Mouse (Mus musculus) hindbrain, embryonic 15.5 days (tissue): ENCODE measurements around the gene Spon1. TPM values are rescaled to one million over a fixed set of nuclear protein-coding genes. Genes with fewer than 3 reads are reported as not detected.

Experiments used
- ATAC-seq: fragments of 200-750 bp; cut with Nextera tagmentation; 2 replicates; pipeline ENCODE4 v1.8.0; 2017; ENCODE audit warnings: low read depth, moderate number of reproducible peaks, moderate TSS enrichment; ENCODE audit not compliant: low FRiP score
- H3K27ac ChIP-seq: fragments of 300-500 bp; sonication (generic); replicated peaks from 2 replicates; pipeline ENCODE4 v1.5.1; 2015; ENCODE audit warnings: mild to moderate bottlenecking, inconsistent platforms
- H3K27me3 ChIP-seq: fragments of 300-500 bp; sonication (generic); 2 replicates; pipeline ENCODE4 v1.6.1; 2015; ENCODE audit warnings: control low read depth, inconsistent platforms
- H3K36me3 ChIP-seq: fragments of 300-500 bp; sonication (generic); 2 replicates; pipeline ENCODE4 v1.6.1; 2015; ENCODE audit warnings: control low read depth, inconsistent platforms
- H3K4me1 ChIP-seq: fragments of 300-500 bp; sonication (generic); replicated peaks from 2 replicates; pipeline ENCODE4 v1.6.1; 2015; ENCODE audit warnings: control low read depth, inconsistent platforms
- H3K4me2 ChIP-seq: fragments of 300-500 bp; sonication (generic); 2 replicates; pipeline ENCODE4 v1.6.1; 2015; ENCODE audit warnings: moderate library complexity, mild to moderate bottlenecking, inconsistent platforms
- H3K4me3 ChIP-seq: fragments of 300-500 bp; sonication (generic); 2 replicates; pipeline ENCODE4 v1.5.1; 2015; ENCODE audit warnings: mild to moderate bottlenecking, inconsistent platforms
- H3K9ac ChIP-seq: fragments of 300-500 bp; sonication (generic); 2 replicates; pipeline ENCODE4 v1.6.1; 2015; ENCODE audit warnings: inconsistent platforms
- H3K9me3 ChIP-seq: fragments of 300-500 bp; sonication (generic); 2 replicates; pipeline ENCODE4 v1.6.1; 2016; ENCODE audit warnings: control low read depth, inconsistent platforms
- WGBS: fragments of 180-500 bp; shearing (Covaris S2); methylation state at CpG from one replicate; pipeline ENCODE4 v1.1.7; 2015; 5-methylcytosine and 5-hydroxymethylcytosine counted together
- polyA plus RNA-seq: library from polyadenylated mRNA; unstranded; fragments of >200 nt; fragmentation: Nextera tagmentation; extraction: Ambion mirVana; gene quantifications from 2 replicates; pipeline ENCODE4 v1.2.1, GENCODE M21; 2015

The Spon1 gene
- polyA plus RNA-seq, 1 experiment from 2014 or later = 73.6 TPM

DNA sequence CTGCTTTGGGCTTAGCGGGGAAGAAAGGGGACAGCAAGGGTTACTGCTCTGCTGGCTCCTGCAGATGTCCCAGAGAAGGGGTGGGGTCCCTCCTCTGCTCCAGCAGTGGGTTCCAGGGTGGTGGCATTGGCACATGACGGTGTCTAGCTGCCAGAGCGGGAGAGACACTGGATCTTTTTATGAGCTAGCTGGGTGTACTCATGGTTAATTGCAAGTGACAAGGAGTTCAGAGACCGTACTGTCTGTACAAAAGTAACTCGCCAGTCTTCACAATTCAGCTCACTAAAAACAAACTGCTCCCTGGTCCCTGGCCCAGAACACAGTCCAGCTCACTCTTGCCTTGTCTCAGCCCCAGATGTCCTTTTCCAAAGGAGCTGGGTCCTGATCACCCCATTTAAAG is 26.2 kb downstream of the Spon1 start:
- Histone ChIP-seq H3K36me3 (no peaks in the 10 kb centered on the region), H3K9me3 (no peaks in the 10 kb centered on the region), H3K9ac (no peak overlapping the region), H3K4me2 (no peak overlapping the region), H3K27me3 (no peaks in the 10 kb centered on the region), H3K27ac (no peak overlapping the region), H3K4me1 (no peaks in the 10 kb centered on the region), H3K4me3 (no peak overlapping the region)
- peak; percentile 69; the same call in 1 of the 2 replicates for ATAC-seq
- WGBS = 70% methylated on average over 5 of the region's 5 CpGs

DNA sequence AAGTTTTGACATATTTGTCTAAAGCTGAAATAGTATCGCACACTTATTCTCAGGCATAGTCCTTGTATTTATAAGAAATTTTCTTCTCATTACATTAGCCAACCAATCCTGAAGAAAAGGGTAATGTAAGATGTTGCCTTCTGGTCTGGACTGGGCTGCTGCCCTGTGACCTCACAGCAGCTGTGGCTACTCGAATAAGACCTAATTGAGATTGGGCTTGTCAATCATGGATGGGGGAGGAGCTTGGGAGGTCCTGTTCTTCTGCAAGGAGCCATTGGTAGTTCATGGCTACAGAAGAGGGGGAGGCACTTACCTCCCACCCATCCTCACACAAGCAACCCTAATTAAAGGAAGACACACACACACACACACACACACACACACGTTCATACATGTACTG is 27.1 kb downstream of the Spon1 start:
- Histone ChIP-seq H3K36me3 (no peaks in the 10 kb centered on the region), H3K27ac (no peak overlapping the region), H3K4me2 (no peak overlapping the region), H3K4me1 (no peaks in the 10 kb centered on the region), H3K4me3 (no peak overlapping the region), H3K9me3 (no peaks in the 10 kb centered on the region), H3K9ac (no peak overlapping the region), H3K27me3 (no peaks in the 10 kb centered on the region)
- WGBS = 75% methylated on average over 3 of the region's 3 CpGs
- ATAC-seq = no peak

DNA sequence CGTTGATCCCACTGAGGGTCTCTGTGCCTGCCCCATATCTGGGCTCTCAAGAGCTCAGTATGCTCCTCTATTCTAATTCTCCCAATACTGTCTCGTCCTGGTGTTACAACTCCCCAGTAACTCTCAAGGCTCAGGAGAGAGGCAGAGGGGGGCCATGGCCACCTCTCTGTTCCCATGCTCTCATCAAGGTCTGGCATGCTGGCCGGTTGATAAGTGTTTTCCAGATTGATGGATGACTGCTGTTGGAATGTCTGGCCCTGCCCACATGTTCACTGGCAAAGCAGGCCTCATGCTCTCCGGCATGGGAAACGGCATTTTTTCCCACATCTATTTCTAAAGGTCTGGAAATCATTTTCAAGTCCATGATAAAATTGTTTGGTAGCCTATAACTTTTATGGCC is 29.4 kb downstream of the Spon1 start:
- no peak overlapping the region for H3K9ac ChIP-seq
- no peak overlapping the region for H3K27ac ChIP-seq
- no peak overlapping the region for H3K4me3 ChIP-seq
- H3K36me3 ChIP-seq = no peaks in the 10 kb centered on the region
- ATAC-seq = no peak
- H3K4me2 ChIP-seq = no peak overlapping the region
- no peaks in the 10 kb centered on the region for H3K27me3 ChIP-seq
- 68% methylated on average over 5 of the region's 5 CpGs for WGBS
- H3K9me3 ChIP-seq = no peaks in the 10 kb centered on the region
- no peaks in the 10 kb centered on the region for H3K4me1 ChIP-seq

DNA sequence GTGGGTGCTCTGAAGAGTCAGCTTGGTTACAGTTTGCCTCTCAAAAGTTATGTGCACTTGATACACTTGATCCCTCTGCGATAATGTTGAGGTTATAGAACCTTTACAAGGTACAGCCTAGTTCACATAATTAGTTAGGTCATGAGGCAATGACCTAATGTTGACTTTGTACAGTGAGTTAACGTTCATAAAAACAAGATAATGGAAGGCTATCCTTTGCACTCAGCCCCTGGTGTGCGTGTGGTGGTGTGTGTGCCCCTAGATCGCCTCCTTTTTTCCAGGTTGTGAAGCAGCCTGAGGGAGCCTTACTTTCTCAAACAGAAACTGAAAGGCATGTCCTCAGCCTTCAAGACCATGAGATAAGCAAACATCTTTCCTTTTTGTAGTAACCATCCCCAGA is 31.3 kb downstream of the Spon1 start:
- Histone ChIP-seq H3K27me3 (no peaks in the 10 kb centered on the region), H3K36me3 (no peaks in the 10 kb centered on the region), H3K9me3 (no peaks in the 10 kb centered on the region), H3K4me2 (no peak overlapping the region), H3K27ac (no peak overlapping the region), H3K4me3 (no peak overlapping the region), H3K9ac (no peak overlapping the region), H3K4me1 (no peaks in the 10 kb centered on the region)
- no peak for ATAC-seq
- 90% methylated on average over 4 of the region's 4 CpGs for WGBS

DNA sequence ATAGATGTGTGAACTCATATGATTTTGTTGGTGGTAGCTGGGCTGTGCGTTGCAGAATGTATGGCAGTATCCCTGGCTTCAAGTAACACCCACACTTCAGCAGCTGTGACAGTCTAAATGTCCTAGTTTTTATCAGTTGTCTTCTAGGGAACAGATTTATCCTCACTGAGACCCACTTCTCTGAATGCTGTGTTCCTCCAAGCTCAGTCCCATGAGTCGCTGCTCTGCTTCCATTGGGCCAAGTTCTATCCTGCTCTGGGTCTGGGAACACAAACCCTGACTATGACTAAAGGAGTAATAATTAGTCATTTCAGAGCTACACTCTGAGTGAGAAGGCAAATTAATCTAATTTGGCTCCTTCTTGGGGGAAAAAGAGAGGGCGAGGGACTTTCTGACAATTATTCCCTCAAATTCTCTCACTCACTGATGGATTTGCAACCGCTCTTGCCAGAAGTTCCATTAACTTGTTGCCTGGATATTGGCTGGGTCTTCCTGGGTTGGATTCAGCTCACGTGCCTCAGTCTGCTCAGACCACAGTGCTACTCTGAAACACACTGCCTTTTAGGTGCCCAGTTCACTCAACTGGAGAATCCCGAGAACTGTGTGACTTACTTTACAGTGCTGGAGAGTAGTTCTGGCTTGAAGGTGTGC is 32.9 kb downstream of the Spon1 start:
- peak; percentile 79 for ATAC-seq
- 85% methylated on average over 6 of the region's 6 CpGs for WGBS
- H3K36me3 ChIP-seq = no peaks in the 10 kb centered on the region
- no peak overlapping the region for H3K9ac ChIP-seq
- H3K27me3 ChIP-seq = no peaks in the 10 kb centered on the region
- H3K9me3 ChIP-seq = no peaks in the 10 kb centered on the region
- H3K4me3 ChIP-seq = no peak overlapping the region
- no peaks in the 10 kb centered on the region for H3K4me1 ChIP-seq
- peak overlapping the region; percentile 51 for H3K27ac ChIP-seq
- H3K4me2 ChIP-seq = no peak overlapping the region

DNA sequence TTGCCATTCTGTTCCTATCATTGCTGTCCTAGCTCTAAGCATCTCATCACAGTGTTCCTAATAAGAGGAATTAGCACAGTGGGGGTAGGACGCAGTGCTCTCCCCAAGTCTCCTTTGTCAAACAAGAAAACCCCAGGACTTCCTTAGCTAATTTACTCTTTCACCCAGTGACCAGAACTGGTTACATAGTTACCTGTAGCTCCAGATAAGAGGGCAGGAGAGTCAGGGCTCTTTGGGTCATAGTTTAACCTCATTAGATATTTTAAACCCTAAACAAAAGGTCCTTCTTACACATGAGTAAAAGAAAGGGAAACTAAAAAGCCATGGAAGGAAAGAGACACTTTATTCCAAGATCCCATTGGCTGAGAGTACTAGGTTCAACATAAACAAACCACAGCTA is 44.0 kb downstream of the Spon1 start:
- 85% methylated on average over 1 of the region's 1 CpGs for WGBS
- ATAC-seq = no peak
- no peak overlapping the region for H3K9ac ChIP-seq
- no peaks in the 10 kb centered on the region for H3K9me3 ChIP-seq
- peaks cover 12% of the 10 kb centered on the region; the same call in 1 of the 2 replicates for H3K4me1 ChIP-seq
- H3K27me3 ChIP-seq = no peaks in the 10 kb centered on the region
- H3K27ac ChIP-seq = no peak overlapping the region
- H3K4me3 ChIP-seq = no peak overlapping the region
- no peaks in the 10 kb centered on the region for H3K36me3 ChIP-seq
- H3K4me2 ChIP-seq = no peak overlapping the region

DNA sequence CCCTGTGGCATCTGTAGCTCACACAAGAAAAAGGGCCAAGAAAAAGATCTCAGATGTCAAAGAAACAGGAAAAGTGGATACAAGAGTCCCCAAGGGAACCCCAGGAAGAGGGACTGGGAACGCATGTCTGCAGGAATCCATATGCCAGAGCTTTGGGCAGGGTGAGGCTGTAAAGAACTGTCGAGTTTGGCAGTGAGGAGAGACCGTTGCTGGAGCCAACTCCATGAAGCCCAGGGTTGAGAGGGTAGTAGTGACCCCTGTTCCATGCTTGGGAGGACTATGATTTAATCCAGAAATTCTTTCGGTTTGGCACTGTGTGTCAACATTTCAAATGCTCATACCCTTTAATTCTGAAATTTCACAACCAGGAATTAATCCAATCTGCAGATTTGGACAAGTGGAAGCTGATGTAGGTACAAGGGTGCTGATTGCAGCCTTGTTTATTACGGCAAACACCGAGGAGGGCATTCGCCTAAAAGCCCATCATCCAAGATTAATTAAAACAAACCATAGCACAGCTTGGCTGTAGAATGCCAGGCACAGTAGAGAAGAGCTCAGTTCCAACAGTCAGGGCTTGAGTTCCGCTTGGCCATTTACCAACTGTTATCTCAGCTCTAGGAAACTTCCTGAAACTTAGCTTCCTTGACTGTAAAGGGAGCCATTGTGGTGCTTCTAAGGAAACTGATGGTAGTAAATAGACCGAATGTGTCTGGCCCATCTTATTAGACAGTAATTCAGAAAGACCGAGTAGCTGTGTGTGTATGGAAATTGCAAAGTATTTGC is 45.8 kb downstream of the Spon1 start:
- Histone ChIP-seq H3K27me3 (no peaks in the 10 kb centered on the region), H3K9me3 (no peaks in the 10 kb centered on the region), H3K9ac (no peak overlapping the region), H3K4me1 (peaks cover 12% of the 10 kb centered on the region; the same call in 1 of the 2 replicates), H3K27ac (peak overlapping the region; percentile 60; the same call in 1 of the 2 replicates), H3K4me2 (no peak overlapping the region), H3K4me3 (no peak overlapping the region), H3K36me3 (no peaks in the 10 kb centered on the region)
- ATAC-seq = no peak
- WGBS = 71% methylated on average over 10 of the region's 10 CpGs

DNA sequence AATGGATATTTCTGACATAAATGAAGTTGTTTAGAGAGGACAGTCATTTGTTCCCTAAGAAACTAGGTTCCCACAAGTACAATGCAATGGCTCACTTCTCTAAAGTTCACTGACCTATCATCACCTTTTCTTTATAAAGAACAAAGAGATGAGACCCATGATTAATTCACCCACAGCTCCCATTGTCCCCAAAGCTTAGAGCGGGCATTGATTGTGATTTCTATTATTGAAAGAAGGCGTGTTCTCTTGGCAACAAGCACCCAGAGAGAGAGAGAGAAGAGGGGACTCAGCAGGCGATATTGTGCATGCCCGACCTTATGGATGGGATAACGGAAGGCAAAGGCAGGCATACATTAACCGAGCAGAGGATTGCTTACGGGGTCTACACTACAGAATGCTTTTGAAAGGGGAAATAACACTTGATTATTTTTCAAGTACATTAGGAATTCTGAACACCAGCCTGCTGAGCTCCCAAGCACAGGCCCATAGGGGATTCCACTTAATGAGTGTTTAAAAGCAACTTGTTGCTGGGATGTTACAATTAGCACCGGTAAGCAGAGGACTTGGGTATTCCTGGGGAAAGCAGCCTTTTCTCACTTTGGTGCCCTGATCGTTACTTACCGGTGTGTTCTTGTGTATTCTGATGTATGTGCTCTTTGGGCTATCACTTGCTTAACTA is 48.4 kb downstream of the Spon1 start:
- no peak for ATAC-seq
- H3K36me3 ChIP-seq = no peaks in the 10 kb centered on the region

DNA sequence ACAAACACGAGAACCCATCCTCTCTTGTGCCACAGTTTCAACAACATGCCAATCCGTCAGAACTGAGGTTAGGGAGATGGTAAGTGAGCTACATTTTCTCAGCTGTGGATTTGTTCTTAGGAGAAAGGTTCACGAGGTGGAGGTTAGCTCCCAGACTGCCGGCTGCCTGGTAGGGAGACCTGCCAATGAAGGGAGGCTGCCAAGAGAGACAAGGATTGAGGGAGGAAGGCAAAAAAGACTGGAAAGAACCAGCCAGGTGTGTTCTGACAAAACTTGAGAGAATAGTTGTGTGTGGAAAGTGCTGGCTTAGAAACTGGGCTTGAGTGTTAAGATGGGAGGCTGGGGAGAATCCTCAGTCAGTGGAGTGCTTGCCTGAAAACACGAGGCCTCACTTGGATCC is 49.9 kb downstream of the Spon1 start:
- 0 out of 2 replicates have a peak, but pooled peaks cover 3% of the 10 kb centered on the region for H3K27me3 ChIP-seq
- WGBS = 69% methylated on average over 5 of the region's 5 CpGs
- peaks cover 23% of the 10 kb centered on the region for H3K4me1 ChIP-seq
- H3K36me3 ChIP-seq = no peaks in the 10 kb centered on the region
- H3K9ac ChIP-seq = no peak overlapping the region
- H3K4me3 ChIP-seq = no peak overlapping the region
- H3K27ac ChIP-seq = no peak overlapping the region
- ATAC-seq = no peak
- H3K9me3 ChIP-seq = no peaks in the 10 kb centered on the region
- H3K4me2 ChIP-seq = no peak overlapping the region

More for the DNA sequence above, 48.4 kb downstream of the Spon1 start:
- no peaks in the 10 kb centered on the region for H3K9me3 ChIP-seq
- H3K4me1 ChIP-seq = peaks cover 19% of the 10 kb centered on the region
- no peaks in the 10 kb centered on the region for H3K27me3 ChIP-seq
- H3K4me3 ChIP-seq = no peak overlapping the region
- H3K9ac ChIP-seq = no peak overlapping the region
- H3K4me2 ChIP-seq = no peak overlapping the region
- H3K27ac ChIP-seq = no peak overlapping the region
- 16% methylated on average over 10 of the region's 10 CpGs for WGBS

DNA sequence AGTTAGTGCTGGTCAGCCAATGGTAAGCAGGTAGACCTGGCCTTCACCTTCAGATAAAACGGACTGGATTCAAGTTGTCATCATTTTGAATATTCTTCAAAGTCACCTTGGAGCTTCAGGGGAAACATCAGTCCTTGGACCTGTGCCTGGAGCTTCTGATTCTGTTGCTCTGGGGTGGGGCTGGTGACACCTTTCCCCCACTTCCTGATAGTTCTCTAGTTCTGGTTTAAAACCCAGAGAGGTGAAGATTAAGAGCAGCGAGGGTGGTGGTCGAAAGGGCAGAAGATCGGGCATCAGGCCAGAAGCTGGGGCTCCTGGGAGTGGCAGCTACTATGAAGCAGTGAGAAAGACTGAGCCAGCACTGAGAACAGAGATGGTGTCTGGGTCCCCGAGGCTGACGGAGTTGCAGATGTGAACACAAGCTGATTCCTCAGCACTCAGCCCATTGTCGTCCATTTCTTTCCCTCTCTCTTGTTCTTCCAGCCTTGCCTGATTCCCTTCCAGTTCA is 51.1 kb downstream of the Spon1 start:
- Histone ChIP-seq H3K27ac (no peak overlapping the region), H3K4me2 (no peak overlapping the region), H3K9me3 (no peaks in the 10 kb centered on the region), H3K9ac (no peak overlapping the region), H3K4me1 (peaks cover 21% of the 10 kb centered on the region), H3K36me3 (no peaks in the 10 kb centered on the region), H3K4me3 (no peak overlapping the region), H3K27me3 (0 out of 2 replicates have a peak, but pooled peaks cover 3% of the 10 kb centered on the region)
- no peak for ATAC-seq
- WGBS = 62% methylated on average over 7 of the region's 7 CpGs

DNA sequence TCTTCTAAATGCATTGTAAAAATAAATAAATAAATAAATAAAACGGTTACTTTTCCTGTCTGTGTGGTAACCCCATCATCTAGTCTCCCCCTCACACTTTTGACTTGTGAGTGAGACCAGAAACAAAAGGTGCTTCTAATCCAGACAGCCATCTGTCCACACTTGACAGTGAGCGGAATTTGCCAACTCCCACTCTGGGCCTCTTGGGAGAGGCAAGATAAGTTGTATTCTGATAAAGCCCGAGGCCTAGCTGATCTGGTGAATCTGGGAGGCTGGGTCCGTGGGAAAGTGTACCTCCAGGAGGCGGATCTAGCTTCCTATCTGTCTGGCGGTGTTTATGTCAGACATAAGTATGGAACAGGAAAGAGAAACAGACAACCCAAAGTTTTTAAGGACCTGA is 52.3 kb downstream of the Spon1 start:
- Histone ChIP-seq H3K9ac (no peak overlapping the region), H3K4me2 (no peak overlapping the region), H3K9me3 (no peaks in the 10 kb centered on the region), H3K36me3 (no peaks in the 10 kb centered on the region), H3K4me3 (no peak overlapping the region), H3K27ac (no peak overlapping the region), H3K27me3 (0 out of 2 replicates have a peak, but pooled peaks cover 3% of the 10 kb centered on the region), H3K4me1 (peaks cover 21% of the 10 kb centered on the region)
- no peak for ATAC-seq
- WGBS = 66% methylated on average over 6 of the region's 6 CpGs

DNA sequence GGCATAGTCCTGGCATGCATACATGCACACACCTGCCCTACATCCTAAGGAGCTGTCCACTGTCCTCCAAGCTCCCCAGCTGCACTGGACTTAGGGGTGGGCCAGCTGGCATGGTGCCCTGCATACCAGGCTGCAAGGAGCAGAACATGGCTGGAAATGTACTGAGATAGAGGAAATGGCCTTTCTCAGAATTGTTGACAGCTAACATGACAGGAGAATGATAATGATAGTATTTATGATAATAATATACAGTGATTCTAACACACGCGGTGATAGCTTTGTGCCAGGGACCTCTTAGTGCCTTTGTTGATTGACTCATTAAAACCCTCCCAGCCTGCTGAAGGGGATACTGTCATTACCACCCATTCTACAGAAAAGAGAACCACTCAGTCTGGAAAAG is 54.4 kb downstream of the Spon1 start:
- Histone ChIP-seq H3K4me2 (no peak overlapping the region), H3K36me3 (no peaks in the 10 kb centered on the region), H3K4me3 (no peak overlapping the region), H3K27me3 (0 out of 2 replicates have a peak, but pooled peaks cover 3% of the 10 kb centered on the region), H3K9ac (no peak overlapping the region), H3K9me3 (no peaks in the 10 kb centered on the region), H3K27ac (no peak overlapping the region), H3K4me1 (peaks cover 11% of the 10 kb centered on the region; the same call in 1 of the 2 replicates)
- ATAC-seq = peak; percentile 56; the same call in 1 of the 2 replicates
- WGBS = 59% methylated on average over 2 of the region's 2 CpGs
